Mouse (Mus musculus): ENCODE measurements around the gene B230118H07Rik.

DNA sequence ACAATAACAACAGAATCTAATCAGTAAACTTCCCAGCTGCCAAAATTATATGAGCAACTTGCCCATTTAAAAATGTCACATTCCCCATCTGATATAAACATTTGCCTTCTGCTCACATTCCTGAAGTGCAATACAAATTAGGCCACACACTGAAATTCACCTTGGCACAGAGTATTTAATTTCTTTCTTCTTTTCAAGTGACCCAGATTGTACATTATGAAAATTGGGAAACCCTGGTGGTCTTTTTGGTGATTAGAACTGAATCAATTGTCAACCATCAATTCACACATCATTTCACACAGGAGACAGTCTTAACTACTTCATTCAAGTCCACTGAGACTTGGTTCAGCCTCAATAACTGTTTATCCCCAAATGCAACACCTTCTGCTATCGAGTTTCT is 68.9 kb downstream of the B230118H07Rik start:
- TF ChIP-seq CTCF (IDR thresholded peaks at IDR 0.05; ENCODE audit: extremely low read depth, insufficient read depth, low read length) (no peak), POLR2A (IDR thresholded peaks at IDR 0.05; ENCODE audit: extremely low read depth, insufficient read depth, low read length) (no peak)
